Mouse (Mus musculus) cortical plate, adult 2 months (tissue): Measurements from ENCODE around the gene 9430038I01Rik.

Experiments used
- CTCF ChIP-seq: fragments of 200-500 bp; IDR thresholded peaks from 2 replicates; pipeline ENCODE4 v1.5.1; 2011; ENCODE audit warnings: mild to moderate bottlenecking, control low read depth, low read length; ENCODE audit not compliant: insufficient read depth; ENCODE audit errors: extremely low read depth
- POLR2A ChIP-seq: fragments of 200-500 bp; IDR thresholded peaks from 2 replicates; pipeline ENCODE4 v1.6.1; 2011; ENCODE audit warnings: mild to moderate bottlenecking, low read length, control low read depth; ENCODE audit not compliant: insufficient read depth; ENCODE audit errors: extremely low read depth

- TF ChIP-seq CTCF: no peak
- no peak for TF ChIP-seq POLR2A
Observed at GRCm38 (mm10) chr7:137445321-137445720, 34.8 kb upstream of the 9430038I01Rik start.
